Mouse (Mus musculus) midbrain, embryonic 16.5 days (tissue): ENCODE measurements around the gene Dppa5a. TPM values are rescaled to one million over a fixed set of nuclear protein-coding genes. Genes with fewer than 3 reads are reported as not detected.
"Not testable (repeated sequence)": the region's sequence is repeated elsewhere in the genome, so short reads cannot be mapped to it uniquely, and the experiment has no call there.

ENCODE experiments used
- ATAC-seq: fragments of 200-750 bp; cut with Nextera tagmentation; 2 replicates; pipeline ENCODE4 v1.8.0; 2017; ENCODE audit warnings: moderate TSS enrichment
- H3K27ac ChIP-seq: fragments of 300-500 bp; sonication (generic); 2 replicates; pipeline ENCODE4 v1.5.1; 2014; ENCODE audit warnings: mild to moderate bottlenecking, low read length, mixed read lengths
- H3K27me3 ChIP-seq: fragments of 300-500 bp; sonication (generic); 2 replicates; pipeline ENCODE4 v1.6.1; 2014; ENCODE audit warnings: low read depth, low read length, mixed read lengths; ENCODE audit not compliant: control insufficient read depth, insufficient read depth
- H3K36me3 ChIP-seq: fragments of 300-500 bp; sonication (generic); 2 replicates; pipeline ENCODE4 v1.6.1; 2014; ENCODE audit warnings: mild to moderate bottlenecking, low read length, moderate library complexity, mixed read lengths; ENCODE audit not compliant: control insufficient read depth, insufficient read depth
- H3K4me1 ChIP-seq: fragments of 300-500 bp; sonication (generic); 2 replicates; pipeline ENCODE4 v1.6.1; 2014; ENCODE audit warnings: mild to moderate bottlenecking, low read length, mixed read lengths; ENCODE audit not compliant: control insufficient read depth, insufficient read depth
- H3K4me2 ChIP-seq: fragments of 300-500 bp; sonication (generic); 2 replicates; pipeline ENCODE4 v1.6.1; 2014; ENCODE audit warnings: mild to moderate bottlenecking, low read length, mixed read lengths
- H3K4me3 ChIP-seq: fragments of 300-500 bp; sonication (generic); 2 replicates; pipeline ENCODE4 v1.5.1; 2014; ENCODE audit warnings: low read depth, mild to moderate bottlenecking, low read length, moderate library complexity, mixed read lengths
- H3K9ac ChIP-seq: fragments of 300-500 bp; sonication (generic); 2 replicates; pipeline ENCODE4 v1.6.1; 2014; ENCODE audit warnings: low read depth, low read length, mixed read lengths
- H3K9me3 ChIP-seq: fragments of 300-500 bp; sonication (generic); replicated peaks from 2 replicates; pipeline ENCODE4 v1.6.1; 2014; ENCODE audit warnings: mild to moderate bottlenecking, low read length, mixed read lengths; ENCODE audit not compliant: control insufficient read depth, poor library complexity, severe bottlenecking
- WGBS: fragments of 180-500 bp; shearing (Covaris S2); extraction: QIAGEN DNeasy Blood & Tissue Kit; methylation state at CpG from one replicate; pipeline ENCODE4 v1.1.7; 2014; 5-methylcytosine and 5-hydroxymethylcytosine counted together
- polyA plus RNA-seq: library from polyadenylated mRNA; unstranded; fragments of >200 nt; fragmentation: Nextera tagmentation; extraction: Ambion mirVana; gene quantifications from 2 replicates; pipeline ENCODE4 v1.2.1, GENCODE M21; 2015

Gene Dppa5a
- polyA plus RNA-seq, 1 experiment from 2014 or later: 8.3 TPM

- no peak for ATAC-seq
- 90% methylated on average over 8 of the region's 8 CpGs for WGBS
- H3K9ac ChIP-seq: no peak within 1 kb of the TSS
Observed at GRCm38 (mm10) chr9:78355611-78356010, 12.4 kb downstream of the Dppa5a start, which contains the start of gene Gsta2. TSS of gene Gsta2 (minus strand) at chr9:78355788.

GRCm38 (mm10) chr9:78354665-78355578 is 13.1 kb downstream of the Dppa5a start:
- Histone ChIP-seq H3K4me2 (no peak overlapping the region), H3K27me3 (no peaks in the 10 kb centered on the region), H3K4me1 (no peaks in the 10 kb centered on the region), H3K36me3 (no peaks in the 10 kb centered on the region), H3K27ac (no peak overlapping the region), H3K9ac (no peak overlapping the region), H3K4me3 (no peak overlapping the region), H3K9me3 (no peaks in the 10 kb centered on the region)
- WGBS: 83% methylated on average over 11 of the region's 11 CpGs
- no peak for ATAC-seq

More at GRCm38 (mm10) chr9:78355611-78356010, 12.4 kb downstream of the Dppa5a start, which contains the start of gene Gsta2:
- Histone ChIP-seq H3K9me3 (no peaks in the 10 kb centered on the region), H3K4me2 (no peak within 1 kb of the TSS), H3K4me3 (no peak within 1 kb of the TSS), H3K27ac (no peak within 1 kb of the TSS), H3K4me1 (no peaks in the 10 kb centered on the region), H3K36me3 (no peaks in the 10 kb centered on the region), H3K27me3 (no peaks in the 10 kb centered on the region)

- H3K4me1 ChIP-seq: no peaks in the 10 kb centered on the region
- H3K4me2 ChIP-seq: no peak overlapping the region
- H3K27ac ChIP-seq: no peak overlapping the region
- ATAC-seq: no peak
- WGBS: 89% methylated on average over 6 of the region's 6 CpGs
- no peaks in the 10 kb centered on the region for H3K9me3 ChIP-seq
- H3K36me3 ChIP-seq: no peaks in the 10 kb centered on the region
- no peak overlapping the region for H3K4me3 ChIP-seq
- no peak overlapping the region for H3K9ac ChIP-seq
- no peaks in the 10 kb centered on the region for H3K27me3 ChIP-seq
Observed at GRCm38 (mm10) chr9:78351504-78352220, 16.3 kb downstream of the Dppa5a start.

- H3K36me3 ChIP-seq, H3K9ac ChIP-seq, H3K4me3 ChIP-seq, ATAC-seq, H3K4me2 ChIP-seq, H3K27me3 ChIP-seq, H3K4me1 ChIP-seq, H3K9me3 ChIP-seq, H3K27ac ChIP-seq: not testable (repeated sequence)
Observed at GRCm38 (mm10) chr9:78350007-78350406, 18.0 kb downstream of the Dppa5a start.

DNA sequence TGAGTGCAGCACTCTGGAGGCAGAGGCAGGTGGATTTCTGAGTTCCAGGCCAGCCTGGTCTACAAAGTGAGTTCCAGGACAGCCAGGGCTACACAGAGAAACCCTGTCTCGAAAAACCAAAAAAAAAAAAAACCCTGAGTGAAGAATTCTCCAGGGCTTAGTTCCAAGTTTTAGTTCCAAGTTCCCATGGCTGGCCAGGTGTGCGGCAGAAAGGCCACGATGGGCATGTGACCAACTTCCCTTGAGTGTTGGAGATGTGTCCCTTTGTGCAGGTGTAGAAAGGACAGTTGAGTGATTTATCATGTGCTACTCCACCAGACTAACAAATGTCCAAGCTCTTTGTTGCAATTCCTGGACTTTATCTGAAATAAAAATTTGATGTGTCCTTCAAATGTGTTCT is 18.8 kb downstream of the Dppa5a start:
- ATAC-seq, H3K9ac ChIP-seq, H3K27me3 ChIP-seq, H3K9me3 ChIP-seq, H3K4me3 ChIP-seq, H3K27ac ChIP-seq, H3K4me2 ChIP-seq, H3K36me3 ChIP-seq, H3K4me1 ChIP-seq: not testable (repeated sequence)
- 81% methylated on average over 3 of the region's 3 CpGs for whole genome bisulfite sequencing

- not testable (repeated sequence) for H3K4me1 ChIP-seq, H3K27me3 ChIP-seq, H3K4me2 ChIP-seq, H3K9ac ChIP-seq, H3K27ac ChIP-seq, ATAC-seq, H3K9me3 ChIP-seq, H3K36me3 ChIP-seq, H3K4me3 ChIP-seq
- WGBS: 83% methylated on average over 6 of the region's 6 CpGs
Observed at GRCm38 (mm10) chr9:78348206-78349004, 19.6 kb downstream of the Dppa5a start.

- H3K36me3 ChIP-seq: no peaks in the 10 kb centered on the region
- no peak overlapping the region for H3K4me2 ChIP-seq
- H3K27ac ChIP-seq: no peak overlapping the region
- WGBS: 75% methylated on average over 3 of the region's 3 CpGs
- no peak overlapping the region for H3K9ac ChIP-seq
- H3K4me3 ChIP-seq: no peak overlapping the region
- no peaks in the 10 kb centered on the region for H3K4me1 ChIP-seq
- no peak for ATAC-seq
- H3K27me3 ChIP-seq: no peaks in the 10 kb centered on the region
- no peaks in the 10 kb centered on the region for H3K9me3 ChIP-seq
Observed at GRCm38 (mm10) chr9:78347004-78347403, 21.0 kb downstream of the Dppa5a start.

DNA sequence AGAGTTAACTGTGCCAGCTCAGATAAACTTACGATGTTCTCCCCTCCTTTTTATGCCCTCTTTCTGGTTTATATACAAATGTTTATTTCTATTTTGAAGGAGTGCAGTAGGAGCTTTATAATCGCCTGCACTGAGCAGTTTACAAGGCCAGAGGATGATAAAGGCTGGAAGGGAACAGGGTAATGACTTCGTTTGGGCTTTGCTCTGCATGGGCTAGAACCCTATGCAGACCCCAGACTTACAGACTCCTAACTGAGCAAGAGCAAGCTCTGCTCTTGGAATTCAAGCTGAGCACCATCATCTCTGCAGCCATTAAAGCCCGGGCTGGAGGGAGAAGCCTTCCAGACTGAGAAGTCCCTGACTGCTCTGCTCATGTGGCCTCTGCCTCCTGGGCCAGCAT is 22.7 kb downstream of the Dppa5a start:
- H3K27ac ChIP-seq, H3K4me2 ChIP-seq, H3K36me3 ChIP-seq, H3K9me3 ChIP-seq, H3K4me1 ChIP-seq, ATAC-seq, H3K27me3 ChIP-seq, H3K4me3 ChIP-seq, H3K9ac ChIP-seq: not testable (repeated sequence)
- 70% methylated on average over 3 of the region's 4 CpGs for WGBS
